Mouse (Mus musculus): ENCODE results near the gene Ttc30b.

DNA sequence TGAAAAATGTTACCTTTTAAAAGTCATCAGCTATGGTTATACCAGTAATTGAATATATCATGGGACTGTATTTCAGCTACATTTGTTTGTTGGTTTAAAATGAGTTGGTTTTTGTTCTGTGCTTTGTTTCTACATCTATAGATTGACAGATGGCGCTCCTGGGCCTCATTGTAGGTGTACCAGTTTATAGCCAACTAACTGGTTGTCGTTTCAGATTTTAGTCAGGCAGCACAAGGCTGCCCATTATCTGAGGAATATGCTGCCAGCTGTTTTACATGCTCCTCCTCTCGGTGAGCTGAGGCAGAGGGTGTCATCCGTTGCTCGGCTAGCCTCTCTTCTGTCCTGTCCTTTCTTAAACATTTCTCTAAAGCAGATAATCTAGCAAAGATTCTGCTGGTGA lies 12.3 kb downstream of the Ttc30b start:
- no peak for TF ChIP-seq CTCF (IDR thresholded peaks at IDR 0.05; ENCODE audit: low read depth, low read length)
- TF ChIP-seq POLR2A (IDR thresholded peaks at IDR 0.05; ENCODE audit: borderline replicate concordance, low read depth, low read length): no peak

Data from bone marrow macrophage, adult 2 months (primary cell).